Mouse (Mus musculus): ENCODE measurements around the gene Ralgapa2.

DNA sequence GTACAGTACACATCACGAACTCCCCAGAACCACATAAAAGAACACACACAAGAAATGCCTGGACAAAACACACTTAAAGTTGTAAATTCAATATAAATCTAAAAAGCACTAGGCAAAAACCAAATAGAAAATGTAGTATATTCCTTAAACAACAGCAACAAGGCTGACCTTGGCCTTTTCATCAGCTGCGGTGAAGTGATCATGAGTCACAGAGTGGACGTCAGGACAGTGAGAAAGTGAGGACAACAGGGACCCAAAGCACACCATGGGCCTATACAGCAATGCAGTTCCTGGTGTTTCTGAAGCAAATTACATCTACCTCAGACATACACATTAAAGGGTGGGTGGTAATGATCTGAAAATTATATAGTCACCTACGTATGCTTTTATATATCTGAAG is 44.1 kb downstream of the Ralgapa2 start:
- no peak for TF ChIP-seq POLR2A (IDR thresholded peaks at IDR 0.05; ENCODE audit: borderline replicate concordance, extremely low read depth, insufficient read depth, insufficient read length, poor library complexity, severe bottlenecking)
- TF ChIP-seq CTCF (IDR thresholded peaks at IDR 0.05; ENCODE audit: borderline replicate concordance, extremely low read depth, insufficient read depth, insufficient read length): no peak
